Mouse (Mus musculus) hindbrain, embryonic 14.5 days (tissue): ENCODE results near the gene Grn. TPM values are rescaled to one million over a fixed set of nuclear protein-coding genes. Genes with fewer than 3 reads are reported as not detected.

ENCODE experiments used
- ATAC-seq: fragments of 200-750 bp; cut with Nextera tagmentation; 2 replicates; pipeline ENCODE4 v1.8.0; 2017; ENCODE audit warnings: moderate number of reproducible peaks, mild to moderate bottlenecking, moderate TSS enrichment, moderate library complexity; ENCODE audit not compliant: low FRiP score
- DNase-seq: peaks from one replicate; pipeline ENCODE4 v3.0.0-alpha.2; 2015; ENCODE audit warnings: low spot score
- H3K27ac ChIP-seq: fragments of 300-500 bp; sonication (generic); 2 replicates; pipeline ENCODE4 v1.5.1; 2014; ENCODE audit warnings: mild to moderate bottlenecking, moderate library complexity
- H3K27me3 ChIP-seq: fragments of 300-500 bp; sonication (generic); 2 replicates; pipeline ENCODE4 v1.6.1; 2014; ENCODE audit warnings: mild to moderate bottlenecking, low read length, mixed read lengths; ENCODE audit not compliant: control insufficient read depth, insufficient read depth
- H3K36me3 ChIP-seq: fragments of 300-500 bp; sonication (generic); replicated peaks from 2 replicates; pipeline ENCODE4 v1.6.1; 2014; ENCODE audit not compliant: control insufficient read depth, insufficient read depth
- H3K4me1 ChIP-seq: fragments of 300-500 bp; sonication (generic); replicated peaks from 2 replicates; pipeline ENCODE4 v1.6.1; 2014; ENCODE audit warnings: antibody characterized with exemption, low read length, mixed read lengths; ENCODE audit not compliant: control insufficient read depth, insufficient read depth
- H3K4me2 ChIP-seq: fragments of 300-500 bp; sonication (generic); replicated peaks from 2 replicates; pipeline ENCODE4 v1.6.1; 2014; ENCODE audit warnings: mild to moderate bottlenecking, moderate library complexity
- H3K4me3 ChIP-seq: fragments of 300-500 bp; sonication (generic); replicated peaks from 2 replicates; pipeline ENCODE4 v1.5.1; 2014; ENCODE audit warnings: mild to moderate bottlenecking, low read length
- H3K9ac ChIP-seq: fragments of 300-500 bp; sonication (generic); 2 replicates; pipeline ENCODE4 v1.6.1; 2014
- H3K9me3 ChIP-seq: fragments of 300-500 bp; sonication (generic); 2 replicates; pipeline ENCODE4 v1.6.1; 2016; ENCODE audit warnings: low read length; ENCODE audit not compliant: control insufficient read depth
- WGBS: fragments of 180-500 bp; shearing (Covaris S2); extraction: QIAGEN DNeasy Blood & Tissue Kit; methylation state at CpG from one replicate; pipeline ENCODE4 v1.1.7; 2014; 5-methylcytosine and 5-hydroxymethylcytosine counted together
- polyA plus RNA-seq: library from polyadenylated mRNA; unstranded; fragments of >200 nt; fragmentation: Nextera tagmentation; extraction: Ambion mirVana; gene quantifications from 2 replicates; pipeline ENCODE4 v1.2.1, GENCODE M21; 2014

Gene Grn
- polyA plus RNA-seq, 1 experiment from 2014 or later: 63.6 TPM

DNA sequence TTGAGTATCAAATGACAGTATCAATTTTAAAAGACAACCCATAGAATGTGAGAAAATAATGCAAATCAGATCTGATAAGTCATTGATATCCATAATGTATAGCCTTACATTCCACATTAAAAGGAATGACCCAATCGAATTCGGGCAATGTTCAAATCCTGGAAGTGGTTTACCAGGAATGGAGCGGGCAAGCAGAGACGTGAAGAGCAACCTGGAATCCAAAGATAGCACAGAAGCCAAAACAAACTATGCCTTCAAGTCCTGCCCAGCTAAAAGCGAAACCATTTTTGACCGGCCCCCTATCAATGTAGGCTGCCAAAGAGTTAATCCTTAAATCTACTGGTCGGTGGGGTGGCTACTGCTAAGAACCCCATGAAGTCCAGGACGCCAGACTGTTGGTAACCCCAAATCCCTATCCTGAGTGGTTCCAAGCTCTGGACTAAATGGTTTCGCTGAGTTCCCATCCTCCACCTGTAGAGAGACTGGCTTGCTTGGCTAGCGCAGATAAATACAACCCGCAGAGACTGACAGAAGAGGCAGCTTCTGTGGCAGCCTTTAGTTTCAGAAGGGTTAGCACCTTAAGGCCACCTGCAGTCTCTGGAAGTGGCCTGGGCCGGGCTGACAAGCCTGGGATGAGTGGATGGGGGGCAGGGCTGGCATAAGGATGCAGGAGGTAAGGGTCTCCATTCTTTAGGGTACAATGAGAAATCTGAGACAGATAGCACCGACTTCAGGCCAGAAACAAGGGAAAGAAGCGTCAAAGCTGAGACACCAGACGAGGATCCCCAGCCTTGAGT lies 37.5 kb upstream of the Grn start:
- peak; percentile 32 for DNase-seq
- H3K9me3 ChIP-seq: no peaks in the 10 kb centered on the region
- no peaks in the 10 kb centered on the region for H3K27me3 ChIP-seq
- peak overlapping the region; percentile 98 for H3K27ac ChIP-seq
- no peaks in the 10 kb centered on the region for H3K36me3 ChIP-seq
- peak overlapping the region; percentile 84 for H3K4me3 ChIP-seq
- 23% methylated on average over 15 of the region's 15 CpGs for WGBS
- ATAC-seq: peak; percentile 55
- H3K4me2 ChIP-seq: peak overlapping the region; percentile 89
- peak overlapping the region; percentile 96 for H3K9ac ChIP-seq
- H3K4me1 ChIP-seq: peaks cover 38% of the 10 kb centered on the region

- ATAC-seq (peak; percentile 91), DNase-seq (peak; percentile 97)
- WGBS: under 1% methylated on average over 34 of the region's 34 CpGs
- Histone ChIP-seq H3K4me2 (peak within 1 kb of the TSS; percentile 89), H3K27ac (peak within 1 kb of the TSS; percentile 98), H3K36me3 (peaks cover 4% of the 10 kb centered on the region), H3K4me3 (peak within 1 kb of the TSS; percentile 84), H3K9me3 (no peaks in the 10 kb centered on the region), H3K27me3 (no peaks in the 10 kb centered on the region), H3K4me1 (peaks cover 40% of the 10 kb centered on the region), H3K9ac (peak within 1 kb of the TSS; percentile 96)
These were observed 36.9 kb upstream of the Grn start, which contains the start of gene Rundc3a for GRCm38 (mm10) chr11:102393238-102393634. Gene Rundc3a (plus strand): TSS chr11:102393403.

DNA sequence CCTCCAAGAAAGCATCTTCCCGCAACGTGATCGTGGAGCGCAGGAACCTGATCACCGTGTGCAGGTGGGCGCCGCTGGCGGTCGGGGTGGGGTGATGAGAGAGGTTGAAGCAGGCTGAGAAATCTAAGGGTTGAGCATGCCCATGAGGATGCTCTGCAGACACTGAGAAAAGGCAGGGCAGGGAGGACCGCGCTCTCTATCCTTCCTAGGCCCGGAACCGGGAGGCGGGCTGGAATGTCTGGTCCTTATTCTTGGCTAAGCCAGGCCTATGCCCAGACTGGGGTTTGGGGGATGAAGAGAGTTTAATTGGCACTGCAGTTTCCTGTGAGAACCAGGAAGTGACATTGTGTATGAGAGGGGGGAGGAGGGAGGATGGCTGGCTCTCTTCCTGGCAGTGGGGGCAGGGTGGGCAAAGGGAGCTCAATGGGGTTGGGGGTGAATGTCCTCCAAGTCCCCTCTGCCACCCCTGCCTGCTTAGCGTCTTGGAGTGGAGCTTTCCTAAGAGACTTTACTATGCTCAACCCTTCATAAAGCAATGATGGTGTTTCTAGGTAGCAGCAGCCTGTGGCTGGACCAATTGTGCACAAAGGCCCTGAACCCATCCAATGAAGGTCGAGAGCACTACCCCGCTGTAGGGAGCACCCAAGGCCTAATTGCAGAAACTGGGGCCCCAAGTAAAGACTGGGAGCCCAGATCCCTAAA lies 36.2 kb upstream of the Grn start:
- Histone ChIP-seq H3K4me1 (peaks cover 44% of the 10 kb centered on the region), H3K27ac (peak overlapping the region; percentile 98), H3K9me3 (no peaks in the 10 kb centered on the region), H3K36me3 (peaks cover 10% of the 10 kb centered on the region), H3K27me3 (no peaks in the 10 kb centered on the region), H3K4me2 (peak overlapping the region; percentile 89), H3K4me3 (peak overlapping the region; percentile 84), H3K9ac (peak overlapping the region; percentile 96)
- 4% methylated on average over 17 of the region's 17 CpGs for WGBS
- ATAC-seq: peak; percentile 53
- DNase-seq: peak; percentile 60

- ATAC-seq (no peak), DNase-seq (no peak)
- 59% methylated on average over 9 of the region's 9 CpGs for WGBS
- Histone ChIP-seq H3K9ac (peak overlapping the region; percentile 96), H3K4me2 (peak overlapping the region; percentile 89), H3K27me3 (0 out of 2 replicates have a peak, but pooled peaks cover 3% of the 10 kb centered on the region), H3K9me3 (no peaks in the 10 kb centered on the region), H3K4me1 (peaks cover 47% of the 10 kb centered on the region), H3K36me3 (peaks cover 17% of the 10 kb centered on the region), H3K27ac (peak overlapping the region; percentile 98), H3K4me3 (peak overlapping the region; percentile 84)
These were observed 35.5 kb upstream of the Grn start for GRCm38 (mm10) chr11:102394421-102395124.

DNA sequence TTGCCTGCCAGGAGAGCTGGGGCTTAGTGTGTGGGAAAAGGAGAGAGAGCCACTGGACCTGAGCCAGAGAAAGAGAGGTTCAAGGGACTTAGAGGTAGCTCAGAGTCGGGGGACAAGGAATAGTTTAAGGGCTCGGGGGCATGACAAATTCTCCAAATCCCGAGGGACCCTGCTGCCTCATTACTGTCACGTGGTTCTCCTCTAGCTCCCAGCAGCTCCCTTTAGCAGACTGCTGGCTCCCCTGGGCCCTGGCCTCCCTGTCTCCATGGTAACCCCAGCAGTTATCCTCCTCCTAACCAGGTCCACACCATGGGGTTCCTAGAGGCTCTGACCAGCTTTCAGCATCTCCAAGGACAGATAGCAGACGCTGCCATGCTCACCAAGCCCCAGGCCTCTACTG lies 34.9 kb upstream of the Grn start:
- no peak for ATAC-seq
- H3K36me3 ChIP-seq: peaks cover 24% of the 10 kb centered on the region
- H3K27me3 ChIP-seq: 0 out of 2 replicates have a peak, but pooled peaks cover 5% of the 10 kb centered on the region
- H3K4me2 ChIP-seq: peak overlapping the region; percentile 89
- peak overlapping the region; percentile 84 for H3K4me3 ChIP-seq
- H3K4me1 ChIP-seq: peaks cover 50% of the 10 kb centered on the region
- H3K9me3 ChIP-seq: no peaks in the 10 kb centered on the region
- no peak for DNase-seq
- WGBS: 1% methylated on average over 5 of the region's 5 CpGs
- H3K9ac ChIP-seq: peak overlapping the region; percentile 96
- H3K27ac ChIP-seq: peak overlapping the region; percentile 98

DNA sequence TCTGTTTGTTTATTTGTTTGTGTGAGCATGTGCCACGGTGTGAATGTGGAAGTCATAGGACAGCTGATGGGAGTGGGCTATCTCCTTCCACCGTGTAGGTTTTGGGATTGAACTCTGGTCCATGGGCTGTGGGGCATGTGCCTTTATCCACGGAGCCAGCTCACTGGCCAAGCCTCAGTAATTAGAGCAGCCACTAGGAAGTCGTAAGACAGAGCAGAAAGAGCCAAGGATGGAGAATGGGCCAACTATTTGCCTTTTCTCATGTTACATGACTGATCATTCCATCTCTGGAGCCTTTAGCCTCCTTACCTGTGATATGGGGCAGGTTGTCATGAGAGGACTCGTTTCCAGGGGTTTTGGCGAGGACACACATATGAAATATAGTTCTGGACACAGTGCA lies 33.9 kb upstream of the Grn start:
- Histone ChIP-seq H3K4me2 (peak overlapping the region; percentile 89), H3K36me3 (peaks cover 34% of the 10 kb centered on the region), H3K9ac (peak overlapping the region; percentile 96), H3K9me3 (no peaks in the 10 kb centered on the region), H3K4me3 (peak overlapping the region; percentile 13), H3K27ac (0 out of 2 replicates have a peak overlapping the region, but pooled peaks have one; percentile 33), H3K27me3 (0 out of 2 replicates have a peak, but pooled peaks cover 5% of the 10 kb centered on the region), H3K4me1 (peaks cover 50% of the 10 kb centered on the region)
- no peak for DNase-seq
- WGBS: 60% methylated on average over 6 of the region's 6 CpGs
- ATAC-seq: no peak

- Histone ChIP-seq H3K4me2 (peak overlapping the region; percentile 89), H3K9me3 (no peaks in the 10 kb centered on the region), H3K27me3 (0 out of 2 replicates have a peak, but pooled peaks cover 5% of the 10 kb centered on the region), H3K9ac (peak overlapping the region; percentile 96), H3K4me3 (peak overlapping the region; percentile 13), H3K4me1 (peaks cover 50% of the 10 kb centered on the region), H3K36me3 (peaks cover 39% of the 10 kb centered on the region), H3K27ac (peak overlapping the region; percentile 33; the same call in 1 of the 2 replicates)
- WGBS: 64% methylated on average over 7 of the region's 7 CpGs
- DNase-seq: no peak
- ATAC-seq: no peak
These were observed 33.4 kb upstream of the Grn start for GRCm38 (mm10) chr11:102396671-102397141.

GRCm38 (mm10) chr11:102398007-102398825 lies 31.9 kb upstream of the Grn start:
- H3K4me3 ChIP-seq: no peak overlapping the region
- H3K4me2 ChIP-seq: no peak overlapping the region
- ATAC-seq (no peak), DNase-seq (peak; percentile 62)
- H3K27ac ChIP-seq: no peak overlapping the region; the same call in 1 of the 2 replicates
- no peaks in the 10 kb centered on the region for H3K9me3 ChIP-seq
- 0 out of 2 replicates have a peak overlapping the region, but pooled peaks have one; percentile 34 for H3K9ac ChIP-seq
- 0 out of 2 replicates have a peak, but pooled peaks cover 5% of the 10 kb centered on the region for H3K27me3 ChIP-seq
- H3K4me1 ChIP-seq: peaks cover 45% of the 10 kb centered on the region
- peaks cover 54% of the 10 kb centered on the region for H3K36me3 ChIP-seq
- 79% methylated on average over 20 of the region's 20 CpGs for WGBS
